Mouse (Mus musculus): ENCODE measurements at regions not wholly inside any gene's neighbourhood (a gene's known extent, or its start where the extent isn't known, plus 50 kb on each side); places are given as distances from the start of the nearest gene placed in this dataset.

DNA sequence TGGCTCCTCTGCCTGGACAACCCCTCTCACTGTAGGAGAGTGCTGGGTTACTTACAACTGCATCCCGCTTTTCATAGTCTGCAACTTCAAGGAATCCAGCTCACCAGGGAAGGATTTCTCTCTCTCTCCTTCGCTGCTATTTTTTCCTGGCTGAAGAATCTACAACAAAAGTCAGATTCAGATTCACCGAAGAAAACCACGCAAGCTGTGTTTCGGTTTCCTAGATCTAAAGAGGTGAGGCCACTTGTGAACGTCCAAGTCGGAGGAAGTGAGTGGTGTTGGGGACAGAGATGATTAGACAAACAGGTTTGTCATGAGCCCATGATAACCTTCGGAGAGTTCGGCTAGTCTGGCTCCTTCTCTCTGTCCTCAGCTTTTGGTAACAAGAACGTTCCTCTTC lies 180.1 kb upstream of the Jmjd1c start:
- Histone ChIP-seq H3K27ac (replicated peaks; ENCODE audit: low read depth, low read length) (no peak overlapping the region), H3K4me1 (ENCODE audit: control insufficient read depth, insufficient read depth, low read length) (peaks cover 22% of the 10 kb centered on the region), H3K9ac (ENCODE audit: low read length) (no peak overlapping the region), H3K9me3 (ENCODE audit: control insufficient read depth, low read length) (no peaks in the 10 kb centered on the region), H3K4me3 (ENCODE audit: low read depth, low read length) (no peak overlapping the region), H3K27me3 (ENCODE audit: control insufficient read depth, insufficient read depth, low read length) (no peaks in the 10 kb centered on the region), H3K36me3 (ENCODE audit: control insufficient read depth, insufficient read depth, low read length) (no peaks in the 10 kb centered on the region), H3K4me2 (ENCODE audit: low read depth, severe bottlenecking) (no peak overlapping the region; the same call in 1 of the 2 replicates)
- WGBS = 84% methylated on average over 10 of the region's 10 CpGs
- DNase-seq (ENCODE audit: low spot score) = no peak
- no peak for ATAC-seq (ENCODE audit: insufficient number of reproducible peaks, low FRiP score, low TSS enrichment, low read depth)

GRCm38 (mm10) chr10:66917725-66918124 lies 178.2 kb upstream of the Jmjd1c start:
- DNase-seq (ENCODE audit: low spot score) = no peak
- Histone ChIP-seq H3K4me2 (ENCODE audit: low read depth, severe bottlenecking) (no peak overlapping the region), H3K9ac (ENCODE audit: low read length) (no peak overlapping the region), H3K36me3 (ENCODE audit: control insufficient read depth, insufficient read depth, low read length) (no peaks in the 10 kb centered on the region), H3K27me3 (ENCODE audit: control insufficient read depth, insufficient read depth, low read length) (no peaks in the 10 kb centered on the region), H3K4me1 (ENCODE audit: control insufficient read depth, insufficient read depth, low read length) (peaks cover 37% of the 10 kb centered on the region), H3K9me3 (ENCODE audit: control insufficient read depth, low read length) (no peaks in the 10 kb centered on the region), H3K4me3 (ENCODE audit: low read depth, low read length) (no peak overlapping the region), H3K27ac (replicated peaks; ENCODE audit: low read depth, low read length) (no peak overlapping the region)
- WGBS = 89% methylated on average over 2 of the region's 2 CpGs
- ATAC-seq (ENCODE audit: insufficient number of reproducible peaks, low FRiP score, low TSS enrichment, low read depth) = no peak

DNA sequence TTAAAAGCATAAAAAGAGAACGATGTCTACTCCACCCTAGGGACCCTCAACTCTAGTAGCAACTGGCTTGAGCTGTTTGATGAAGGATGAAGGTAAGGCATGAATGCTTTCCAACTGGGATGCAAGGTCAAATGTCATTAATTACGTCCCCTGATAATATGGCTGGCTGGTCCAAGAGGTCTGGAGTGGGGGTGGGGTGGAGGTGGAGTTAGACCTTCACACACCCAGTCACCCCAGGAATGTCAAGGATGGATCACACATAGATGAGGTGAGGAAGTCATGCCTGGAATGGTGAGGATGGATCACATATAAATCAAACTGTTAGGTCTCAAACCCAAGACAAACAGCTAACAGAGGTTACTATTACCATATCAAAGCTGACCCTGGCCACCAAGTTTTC lies 177.2 kb upstream of the Jmjd1c start:
- no peak for DNase-seq (ENCODE audit: low spot score)

GRCm38 (mm10) chr10:66919953-66920760 lies 175.8 kb upstream of the Jmjd1c start:
- peak; percentile 75 for ATAC-seq (ENCODE audit: insufficient number of reproducible peaks, low FRiP score, low TSS enrichment, low read depth)
- H3K4me2 ChIP-seq (ENCODE audit: low read depth, severe bottlenecking) = peak overlapping the region; percentile 42
- 1% methylated on average over 14 of the region's 14 CpGs for WGBS
- H3K27me3 ChIP-seq (ENCODE audit: control insufficient read depth, insufficient read depth, low read length) = no peaks in the 10 kb centered on the region
- peaks cover 28% of the 10 kb centered on the region for H3K4me1 ChIP-seq (ENCODE audit: control insufficient read depth, insufficient read depth, low read length)
- H3K36me3 ChIP-seq (ENCODE audit: control insufficient read depth, insufficient read depth, low read length) = no peaks in the 10 kb centered on the region
- no peaks in the 10 kb centered on the region for H3K9me3 ChIP-seq (ENCODE audit: control insufficient read depth, low read length)
- DNase-seq (ENCODE audit: low spot score) = peak; percentile 82
- no peak overlapping the region for H3K9ac ChIP-seq (ENCODE audit: low read length)
- H3K4me3 ChIP-seq (ENCODE audit: low read depth, low read length) = no peak overlapping the region; the same call in 1 of the 2 replicates
- peak overlapping the region; percentile 82 for H3K27ac ChIP-seq (replicated peaks; ENCODE audit: low read depth, low read length)

More for the DNA sequence above, 177.2 kb upstream of the Jmjd1c start:
- WGBS = 78% methylated on average over 2 of the region's 2 CpGs
- Histone ChIP-seq H3K4me3 (ENCODE audit: low read depth, low read length) (no peak overlapping the region), H3K27me3 (ENCODE audit: control insufficient read depth, insufficient read depth, low read length) (no peaks in the 10 kb centered on the region), H3K9me3 (ENCODE audit: control insufficient read depth, low read length) (no peaks in the 10 kb centered on the region), H3K36me3 (ENCODE audit: control insufficient read depth, insufficient read depth, low read length) (no peaks in the 10 kb centered on the region), H3K4me2 (ENCODE audit: low read depth, severe bottlenecking) (no peak overlapping the region), H3K9ac (ENCODE audit: low read length) (no peak overlapping the region), H3K4me1 (ENCODE audit: control insufficient read depth, insufficient read depth, low read length) (peaks cover 37% of the 10 kb centered on the region), H3K27ac (replicated peaks; ENCODE audit: low read depth, low read length) (no peak overlapping the region)
- no peak for ATAC-seq (ENCODE audit: insufficient number of reproducible peaks, low FRiP score, low TSS enrichment, low read depth)

DNA sequence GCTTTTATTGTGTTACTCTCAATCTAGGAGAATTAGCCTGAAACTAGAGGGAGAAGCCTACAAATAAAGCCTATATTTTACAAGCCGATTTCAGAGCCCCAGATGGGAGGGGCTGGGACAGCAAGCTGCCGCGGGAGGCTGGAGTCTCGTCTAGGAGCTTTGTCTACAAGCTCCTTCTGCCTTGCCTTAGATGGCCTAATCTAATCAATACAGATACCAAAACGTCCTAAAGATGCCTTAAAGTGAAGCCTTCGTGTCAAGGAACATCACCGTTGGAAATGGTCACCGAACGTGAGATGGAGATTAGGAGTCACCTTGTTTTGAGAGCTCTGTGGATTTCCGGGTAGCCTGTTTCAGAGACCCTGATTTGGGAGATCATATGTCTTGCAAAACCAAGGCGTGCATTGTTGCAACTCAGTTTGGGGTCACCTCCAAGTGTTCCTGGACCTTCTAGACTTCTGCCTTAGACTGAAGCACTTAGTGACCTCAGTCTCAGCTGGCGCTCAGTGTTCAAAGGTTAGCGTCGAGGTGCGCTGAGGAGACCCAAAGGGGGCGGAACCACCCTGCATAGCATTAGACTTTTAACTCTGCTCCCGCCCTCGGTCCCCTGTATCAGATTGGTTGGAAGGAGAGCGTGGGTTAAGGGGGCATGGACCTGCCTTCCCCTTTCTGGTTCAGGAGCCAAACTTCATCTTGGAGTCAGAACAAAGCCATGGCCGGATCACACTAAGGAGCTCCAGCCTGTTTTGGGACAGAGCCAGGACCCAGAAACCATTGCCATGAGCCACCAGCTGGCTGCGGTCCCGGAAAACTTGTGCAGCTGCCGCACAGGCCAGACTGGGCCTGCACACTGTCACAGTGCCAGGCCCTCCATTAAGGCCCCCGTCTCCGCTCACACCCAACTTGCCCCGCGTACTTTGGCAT lies 174.9 kb upstream of the Jmjd1c start:
- no peaks in the 10 kb centered on the region for H3K27me3 ChIP-seq (ENCODE audit: control insufficient read depth, insufficient read depth, low read length)
- peak overlapping the region; percentile 82 for H3K27ac ChIP-seq (replicated peaks; ENCODE audit: low read depth, low read length)
- H3K36me3 ChIP-seq (ENCODE audit: control insufficient read depth, insufficient read depth, low read length) = no peaks in the 10 kb centered on the region
- DNase-seq (ENCODE audit: low spot score) (peak; percentile 74), ATAC-seq (ENCODE audit: insufficient number of reproducible peaks, low FRiP score, low TSS enrichment, low read depth) (peak; percentile 62)
- peaks cover 26% of the 10 kb centered on the region for H3K4me1 ChIP-seq (ENCODE audit: control insufficient read depth, insufficient read depth, low read length)
- no peak overlapping the region; the same call in 1 of the 2 replicates for H3K4me3 ChIP-seq (ENCODE audit: low read depth, low read length)
- H3K4me2 ChIP-seq (ENCODE audit: low read depth, severe bottlenecking) = peak overlapping the region; percentile 42
- no peaks in the 10 kb centered on the region for H3K9me3 ChIP-seq (ENCODE audit: control insufficient read depth, low read length)
- H3K9ac ChIP-seq (ENCODE audit: low read length) = peak overlapping the region; percentile 24; the same call in 1 of the 2 replicates
- WGBS = 10% methylated on average over 27 of the region's 27 CpGs

- Histone ChIP-seq H3K9ac (ENCODE audit: low read length) (peak overlapping the region; percentile 24; the same call in 1 of the 2 replicates), H3K4me3 (ENCODE audit: low read depth, low read length) (no peak overlapping the region), H3K4me1 (ENCODE audit: control insufficient read depth, insufficient read depth, low read length) (peaks cover 25% of the 10 kb centered on the region), H3K9me3 (ENCODE audit: control insufficient read depth, low read length) (no peaks in the 10 kb centered on the region), H3K27me3 (ENCODE audit: control insufficient read depth, insufficient read depth, low read length) (no peaks in the 10 kb centered on the region), H3K27ac (replicated peaks; ENCODE audit: low read depth, low read length) (peak overlapping the region; percentile 82), H3K4me2 (ENCODE audit: low read depth, severe bottlenecking) (no peak overlapping the region), H3K36me3 (ENCODE audit: control insufficient read depth, insufficient read depth, low read length) (no peaks in the 10 kb centered on the region)
- DNase-seq (ENCODE audit: low spot score) = no peak
- no peak for ATAC-seq (ENCODE audit: insufficient number of reproducible peaks, low FRiP score, low TSS enrichment, low read depth)
- WGBS = 22% methylated on average over 6 of the region's 6 CpGs
Measured at GRCm38 (mm10) chr10:66921776-66922175, 174.1 kb upstream of the Jmjd1c start.

DNA sequence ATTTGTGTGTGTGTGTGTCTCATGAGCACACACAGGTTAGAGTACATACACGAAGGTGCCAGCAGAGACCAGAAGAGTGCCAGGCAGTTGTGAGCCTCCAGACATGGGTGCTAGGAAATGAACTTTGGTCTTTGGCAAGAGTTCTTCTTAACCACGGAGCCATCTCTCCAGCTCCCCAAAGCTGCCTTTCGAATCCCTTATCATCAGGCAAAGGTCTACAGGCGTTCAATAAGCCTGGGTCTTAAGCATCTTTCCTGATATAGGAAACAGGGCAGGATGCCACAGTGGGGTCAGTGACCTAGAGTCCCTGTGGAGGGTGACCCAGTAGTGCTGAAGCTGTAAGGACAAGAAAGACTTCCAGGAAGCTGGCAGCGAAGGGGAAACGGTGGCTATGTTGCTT lies 173.6 kb upstream of the Jmjd1c start:
- 74% methylated on average over 6 of the region's 6 CpGs for WGBS
- Histone ChIP-seq H3K4me3 (ENCODE audit: low read depth, low read length) (no peak overlapping the region), H3K27me3 (ENCODE audit: control insufficient read depth, insufficient read depth, low read length) (no peaks in the 10 kb centered on the region), H3K4me2 (ENCODE audit: low read depth, severe bottlenecking) (no peak overlapping the region), H3K9ac (ENCODE audit: low read length) (no peak overlapping the region), H3K9me3 (ENCODE audit: control insufficient read depth, low read length) (no peaks in the 10 kb centered on the region), H3K27ac (replicated peaks; ENCODE audit: low read depth, low read length) (no peak overlapping the region), H3K36me3 (ENCODE audit: control insufficient read depth, insufficient read depth, low read length) (no peaks in the 10 kb centered on the region), H3K4me1 (ENCODE audit: control insufficient read depth, insufficient read depth, low read length) (peaks cover 25% of the 10 kb centered on the region)
- no peak for ATAC-seq (ENCODE audit: insufficient number of reproducible peaks, low FRiP score, low TSS enrichment, low read depth)
- no peak for DNase-seq (ENCODE audit: low spot score)

DNA sequence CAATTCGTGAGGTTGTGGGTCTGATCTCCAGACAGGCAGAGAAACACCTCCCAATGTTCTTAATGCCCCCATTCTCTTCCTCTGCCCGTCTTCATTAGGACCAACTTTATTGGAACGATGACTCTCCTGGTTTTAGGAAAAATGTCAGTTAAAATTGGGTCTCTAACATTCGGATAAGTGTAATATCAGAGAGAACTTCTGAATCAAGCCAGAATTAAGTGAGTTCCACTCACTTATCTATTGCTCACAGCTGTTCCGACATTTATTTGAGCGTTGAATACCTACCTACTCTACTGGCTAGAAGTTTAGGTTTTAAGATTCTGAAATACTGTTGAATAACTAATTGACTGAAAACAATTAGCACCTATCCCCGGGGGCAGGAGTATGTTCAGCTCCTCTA lies 172.0 kb upstream of the Jmjd1c start:
- 89% methylated on average over 7 of the region's 7 CpGs for WGBS
- Histone ChIP-seq H3K4me3 (ENCODE audit: low read depth, low read length) (no peak overlapping the region), H3K4me2 (ENCODE audit: low read depth, severe bottlenecking) (no peak overlapping the region), H3K27me3 (ENCODE audit: control insufficient read depth, insufficient read depth, low read length) (no peaks in the 10 kb centered on the region), H3K9me3 (ENCODE audit: control insufficient read depth, low read length) (no peaks in the 10 kb centered on the region), H3K27ac (replicated peaks; ENCODE audit: low read depth, low read length) (no peak overlapping the region), H3K4me1 (ENCODE audit: control insufficient read depth, insufficient read depth, low read length) (peaks cover 25% of the 10 kb centered on the region), H3K9ac (ENCODE audit: low read length) (no peak overlapping the region), H3K36me3 (ENCODE audit: control insufficient read depth, insufficient read depth, low read length) (no peaks in the 10 kb centered on the region)
- no peak for ATAC-seq (ENCODE audit: insufficient number of reproducible peaks, low FRiP score, low TSS enrichment, low read depth)
- no peak for DNase-seq (ENCODE audit: low spot score)
